Mouse (Mus musculus) MN1 (cell line): Measurements from ENCODE around the gene P3h3.
"Not testable (repeated sequence)": the region's sequence is repeated elsewhere in the genome, so short reads cannot be mapped to it uniquely, and the experiment has no call there.

Experiments
- DNase-seq: peaks from one replicate; pipeline ENCODE4 v3.0.0-alpha.2; 2016; ENCODE audit warnings: low spot score

P3h3 gene

DNA sequence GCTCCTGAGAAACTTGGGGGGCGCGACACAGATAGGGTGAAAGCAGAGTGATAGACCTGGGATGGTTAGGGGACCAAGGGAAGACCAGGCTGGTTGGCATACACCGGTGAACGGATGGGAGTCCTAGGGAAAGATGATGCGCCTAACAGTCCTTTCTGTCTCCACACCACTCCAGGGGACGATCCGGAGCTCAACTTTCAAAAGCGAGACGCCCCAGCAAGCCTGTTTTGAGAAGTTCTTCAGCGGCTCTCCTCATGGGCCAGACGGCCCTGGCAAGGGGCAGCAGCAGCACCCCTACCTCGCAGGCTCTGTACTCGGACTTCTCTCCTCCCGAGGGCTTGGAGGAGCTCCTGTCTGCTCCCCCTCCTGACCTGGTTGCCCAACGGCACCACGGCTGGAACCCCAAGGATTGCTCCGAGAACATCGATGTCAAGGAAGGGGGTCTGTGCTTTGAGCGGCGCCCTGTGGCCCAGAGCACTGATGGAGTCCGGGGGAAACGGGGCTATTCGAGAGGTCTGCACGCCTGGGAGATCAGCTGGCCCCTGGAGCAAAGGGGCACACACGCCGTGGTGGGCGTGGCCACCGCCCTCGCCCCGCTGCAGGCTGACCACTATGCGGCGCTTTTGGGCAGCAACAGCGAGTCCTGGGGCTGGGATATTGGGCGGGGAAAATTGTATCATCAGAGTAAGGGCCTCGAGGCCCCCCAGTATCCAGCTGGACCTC is 48.3 kb downstream of the P3h3 start:
- peak; percentile 84 for DNase-seq

DNA sequence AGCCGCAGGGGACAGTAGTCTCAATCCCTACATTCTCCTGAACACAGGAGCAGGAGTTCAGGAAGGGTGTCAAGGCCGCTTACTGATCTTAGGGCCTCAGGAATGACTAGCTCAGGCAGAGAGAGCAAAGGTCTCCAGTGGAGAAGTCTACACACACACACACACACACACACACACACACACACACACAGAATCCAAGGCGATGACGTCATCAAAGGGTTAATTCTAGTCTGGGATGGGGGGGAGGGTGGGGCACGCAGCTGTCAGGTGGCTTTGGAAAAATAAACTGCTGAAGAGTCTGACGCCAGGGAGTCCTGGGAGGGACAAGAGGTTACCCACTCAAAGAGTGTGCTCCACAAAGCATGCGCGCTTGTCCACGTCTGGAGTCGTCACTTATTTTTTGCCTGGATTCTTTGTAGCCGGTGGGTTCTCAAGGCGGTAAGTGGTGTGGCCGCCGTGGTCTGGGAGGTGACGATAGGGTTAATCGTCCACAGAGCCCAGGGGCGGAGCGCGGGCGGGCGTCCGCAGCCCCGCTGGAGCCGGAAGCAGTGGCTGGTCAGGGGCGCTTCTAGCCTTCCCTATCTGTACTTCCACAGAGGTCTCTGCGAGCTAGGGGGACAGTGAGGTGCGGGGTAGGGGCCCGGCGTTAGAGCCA is 49.1 kb downstream of the P3h3 start, which contains the start of gene Spsb2:
Spsb2 (plus strand) TSS at position 304 of the 655 bp plus-strand sequence.
- peak; percentile 77 for DNase-seq

DNA sequence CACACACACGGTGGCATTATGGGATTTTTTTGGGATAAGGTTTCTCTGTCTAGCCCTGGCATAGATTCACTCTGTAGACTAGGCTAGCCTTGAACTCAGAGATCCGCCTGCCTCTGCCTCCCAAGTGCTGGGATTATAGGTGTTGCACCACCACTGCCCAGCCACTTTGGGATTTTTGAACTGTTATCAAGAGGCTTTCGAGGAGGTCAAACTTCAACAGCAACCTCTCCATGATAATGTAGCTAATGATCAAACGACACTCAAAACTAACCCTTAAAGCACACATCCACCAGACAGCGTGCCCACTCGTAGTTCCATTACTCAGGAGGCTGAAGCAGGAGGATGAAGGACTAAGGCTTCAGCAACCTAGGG is 49.6 kb downstream of the P3h3 start:
- no peak for DNase-seq

DNA sequence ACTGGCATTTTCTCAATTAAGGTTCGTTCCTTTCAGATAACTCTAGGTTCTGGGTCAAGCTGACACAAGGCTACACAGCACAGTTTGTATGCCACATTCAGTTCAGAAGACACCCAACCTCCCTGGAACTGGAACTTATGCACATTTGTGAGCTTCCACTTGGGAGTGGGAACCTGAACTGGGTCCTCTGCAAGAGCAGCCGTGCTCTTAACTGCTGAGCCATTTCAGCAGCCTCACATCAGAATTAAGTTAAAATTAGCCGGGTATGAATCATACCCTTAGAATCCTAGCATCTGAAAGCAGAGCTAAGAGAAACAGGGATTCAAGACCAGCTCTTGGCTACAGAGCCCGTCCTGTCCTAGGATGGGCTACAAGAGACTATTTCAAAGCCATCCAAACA is 50.2 kb downstream of the P3h3 start:
- peak; percentile 59 for DNase-seq

DNA sequence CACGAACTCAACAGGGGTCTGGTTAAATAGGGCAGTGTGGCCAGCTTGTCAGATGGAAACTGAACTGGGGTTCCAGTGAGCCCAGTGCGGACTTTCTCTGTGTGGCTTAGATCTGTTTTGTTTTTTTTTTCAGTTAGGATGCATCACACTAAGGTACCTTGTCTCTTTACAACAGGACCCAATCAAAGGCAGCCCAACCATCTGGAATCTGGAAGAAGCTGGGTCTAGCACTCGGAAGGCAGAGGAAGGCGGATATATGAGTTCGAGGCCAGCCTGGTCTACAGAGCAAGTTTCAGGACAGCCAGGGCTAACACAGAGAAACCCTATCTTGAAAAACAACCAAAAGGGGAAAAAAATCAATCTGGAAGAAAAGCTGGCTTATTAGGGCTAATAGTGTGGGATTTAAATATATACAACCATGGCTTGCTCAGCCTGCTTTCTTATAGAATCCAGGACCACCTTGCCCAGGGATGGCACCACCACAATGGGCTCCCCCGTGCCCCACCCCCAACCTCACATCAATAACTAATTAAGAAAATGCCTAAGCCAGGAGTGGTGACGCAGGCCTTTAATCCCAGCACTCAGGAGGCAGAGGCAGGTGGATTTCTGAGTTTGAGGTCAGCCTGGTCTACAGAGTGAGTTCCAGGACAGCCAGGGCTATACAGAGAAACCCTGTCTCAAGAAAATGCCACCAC is 51.0 kb downstream of the P3h3 start:
- DNase-seq = no peak

DNA sequence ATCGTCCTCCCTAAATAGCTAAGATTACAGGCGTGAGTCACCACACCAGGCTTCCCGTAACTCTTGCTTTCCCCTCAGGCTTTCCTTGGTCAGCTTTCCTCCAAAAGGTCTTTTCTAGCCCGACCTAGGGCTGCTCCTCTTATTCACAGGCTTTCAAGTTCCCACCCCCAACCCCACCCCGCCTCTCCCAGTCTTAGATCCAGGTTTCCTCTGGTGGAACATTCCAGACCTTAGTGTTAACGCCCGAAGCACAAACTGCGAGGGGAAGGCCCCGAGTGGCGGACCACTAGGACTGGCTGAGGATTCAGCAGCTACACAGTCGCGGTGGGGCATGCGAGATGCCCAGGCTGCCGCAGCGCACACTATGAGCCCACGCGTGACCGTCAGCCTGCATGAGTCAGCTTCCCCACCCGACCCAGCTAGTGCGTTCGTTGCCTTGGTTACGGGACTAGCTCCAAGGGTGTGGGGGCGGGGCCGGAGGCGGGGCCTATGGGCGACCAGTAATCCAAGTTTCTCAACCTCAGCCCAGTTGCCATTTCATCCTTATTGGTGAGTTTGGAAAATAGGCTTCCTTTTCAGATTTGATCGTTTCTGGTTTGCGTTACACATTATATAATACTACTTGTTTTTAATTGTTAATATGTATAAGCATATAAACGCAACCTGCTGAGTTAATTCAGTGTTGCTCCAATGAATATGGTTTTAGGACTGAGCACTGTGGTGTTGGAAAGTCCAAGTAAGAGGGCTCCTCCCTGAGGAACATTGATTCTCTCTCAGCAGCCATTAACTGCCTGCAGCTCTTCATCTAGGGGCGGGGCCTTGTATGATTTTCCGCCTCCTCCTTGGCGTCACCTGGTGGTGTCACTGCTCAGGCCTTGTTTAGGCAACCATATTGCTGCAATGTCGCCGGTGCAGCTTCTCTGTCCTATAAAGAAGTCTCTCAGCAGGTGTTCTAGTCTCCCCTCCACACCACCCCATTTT is 51.9 kb downstream of the P3h3 start:
- peak; percentile 96 for DNase-seq

DNA sequence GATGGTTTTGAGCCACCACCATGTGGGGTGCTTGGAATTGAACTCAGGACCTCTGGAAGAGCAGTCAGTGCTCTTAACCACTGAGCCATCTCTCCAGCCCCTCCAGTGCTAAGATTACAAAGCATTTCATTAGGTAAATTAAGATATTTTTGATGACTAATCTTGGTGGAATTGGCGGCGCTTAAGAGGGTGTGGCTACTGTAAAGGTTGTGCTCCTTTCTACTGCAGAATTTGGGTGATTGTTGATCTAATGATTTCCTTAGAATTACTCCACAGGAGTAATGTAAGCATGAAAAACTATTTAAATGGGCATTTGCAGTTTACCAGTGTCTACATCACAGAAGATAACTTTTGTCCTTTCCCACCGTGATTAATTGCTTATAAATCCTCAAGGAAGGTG is 53.2 kb downstream of the P3h3 start:
- DNase-seq = peak; percentile 49

DNA sequence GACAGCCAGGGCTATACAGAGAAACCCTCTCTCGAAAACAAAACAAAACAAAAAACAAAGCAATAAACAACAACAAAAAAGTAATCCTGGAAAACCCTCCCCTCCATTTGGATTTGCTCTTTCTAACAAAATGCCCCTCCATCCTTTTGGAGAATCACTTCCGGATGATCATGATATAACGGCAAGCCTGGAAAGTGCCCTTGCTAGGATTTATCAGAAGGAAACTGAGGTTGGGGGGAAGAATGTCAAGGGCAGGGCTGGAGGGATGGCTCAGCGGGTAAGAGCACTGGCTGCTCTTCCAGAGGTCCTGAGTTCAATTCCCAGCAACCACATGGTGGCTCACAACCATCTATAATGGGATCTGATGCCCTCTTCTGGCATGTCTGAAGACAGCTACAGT is 53.9 kb downstream of the P3h3 start:
- DNase-seq = not testable (repeated sequence)

DNA sequence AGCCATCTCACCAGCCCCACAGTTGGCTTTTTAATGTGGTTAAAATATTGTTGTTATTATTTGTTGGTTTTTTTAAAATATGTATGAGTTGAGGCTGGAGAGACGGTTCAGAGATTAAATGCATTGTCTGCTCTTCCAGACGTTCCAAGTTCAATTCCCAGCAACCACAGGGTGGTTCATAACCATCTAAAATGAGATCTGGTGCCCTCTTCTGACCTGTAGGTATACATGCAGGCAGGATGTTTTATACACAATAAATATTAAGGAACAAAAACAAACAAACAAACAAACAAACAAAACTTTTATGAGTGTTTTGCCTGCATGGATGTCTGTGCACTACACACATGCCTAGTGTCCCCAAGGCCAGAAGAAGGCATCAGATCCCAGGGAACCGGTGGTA is 54.5 kb downstream of the P3h3 start:
- no peak for DNase-seq

DNA sequence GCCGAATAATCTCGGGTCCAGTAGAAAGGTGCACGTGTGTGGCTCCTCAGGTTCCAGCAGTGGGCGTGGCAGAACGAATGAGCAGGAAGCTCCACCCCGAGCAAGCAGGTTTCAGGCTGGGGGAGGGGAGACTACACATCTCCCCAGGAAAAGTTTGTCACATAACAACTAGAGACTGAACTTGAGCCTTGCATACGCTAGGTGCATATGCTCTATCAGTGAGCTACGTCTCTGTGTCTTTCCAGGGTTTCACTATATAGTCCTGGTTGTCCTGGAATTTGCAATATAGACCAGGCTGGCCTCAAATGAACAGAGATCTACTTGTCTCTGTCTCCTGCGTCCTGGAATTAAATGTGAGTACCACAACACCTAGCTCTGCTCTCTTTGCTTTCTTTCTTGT is 55.2 kb downstream of the P3h3 start:
- DNase-seq = not testable (repeated sequence)

DNA sequence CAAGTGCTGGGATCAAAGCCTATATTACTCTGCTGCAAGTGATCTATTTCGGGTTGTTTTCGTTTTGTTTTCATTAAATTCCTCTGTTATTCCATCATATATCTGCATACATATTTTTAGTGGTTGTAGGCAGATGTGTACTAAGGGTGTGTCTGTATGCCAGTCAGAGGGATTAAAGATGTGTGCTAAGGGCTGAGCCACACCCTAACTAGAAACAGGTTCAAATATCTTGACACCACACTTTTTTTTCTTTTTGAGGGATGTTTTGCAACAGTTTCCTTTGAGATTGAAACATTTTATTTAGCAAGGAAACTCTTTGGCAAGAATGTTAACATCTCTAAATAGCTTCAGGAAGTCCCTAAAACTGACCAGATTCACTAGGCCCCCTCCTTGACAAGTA is 61.4 kb downstream of the P3h3 start:
- DNase-seq = no peak

DNA sequence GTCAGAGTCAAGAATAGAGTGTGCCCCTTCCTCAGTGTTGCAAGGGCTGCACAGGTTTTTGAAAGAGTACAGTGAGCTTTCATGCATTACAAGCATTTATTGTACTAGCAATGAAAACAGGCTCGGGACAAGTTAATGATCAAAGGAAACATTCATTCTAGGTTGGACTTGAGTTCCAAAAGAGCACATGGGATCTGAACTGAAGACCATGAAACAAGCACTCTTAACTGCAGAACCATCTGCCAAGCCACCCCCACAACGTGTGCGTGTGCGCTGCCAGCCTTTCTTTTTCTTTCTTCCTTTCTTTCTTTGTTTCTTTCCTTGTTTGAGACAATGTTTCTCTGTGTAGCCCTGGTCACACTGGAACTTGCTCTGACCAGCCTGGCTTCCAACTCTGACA is 61.8 kb downstream of the P3h3 start:
- no peak for DNase-seq

DNA sequence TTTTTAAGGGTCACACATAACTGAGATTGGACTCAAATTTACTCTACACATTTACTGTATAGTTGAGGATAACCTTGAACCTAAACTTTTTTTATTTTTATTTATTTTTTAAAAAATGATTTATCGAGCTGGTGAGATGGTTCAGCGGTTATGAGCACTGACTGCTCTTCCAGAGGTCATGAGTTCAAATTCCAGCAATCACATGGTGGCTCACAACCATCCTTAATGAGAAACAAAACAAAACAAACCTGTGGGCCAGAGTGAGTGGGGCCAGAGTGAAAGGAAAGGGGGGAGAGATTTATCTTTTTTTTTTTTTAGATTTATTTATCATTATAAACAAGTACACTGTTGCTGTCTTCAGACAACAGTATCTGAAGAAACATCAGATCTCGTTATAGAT is 65.6 kb downstream of the P3h3 start:
- no peak for DNase-seq
